Mouse (Mus musculus) megakaryocyte, embryonic 14.5 days (primary cell): Measurements from ENCODE around the gene Bglap3.

ENCODE experiments used
- FLI1 ChIP-seq: IDR thresholded peaks from 2 replicates; pipeline ENCODE4 v1.6.1; 2012; ENCODE audit warnings: low read length, inconsistent platforms, mixed read lengths
- GATA1 ChIP-seq: IDR thresholded peaks from 3 replicates; pipeline ENCODE4 v1.6.1; 2012; ENCODE audit warnings: mixed read lengths, low read length, inconsistent platforms, borderline replicate concordance

DNA sequence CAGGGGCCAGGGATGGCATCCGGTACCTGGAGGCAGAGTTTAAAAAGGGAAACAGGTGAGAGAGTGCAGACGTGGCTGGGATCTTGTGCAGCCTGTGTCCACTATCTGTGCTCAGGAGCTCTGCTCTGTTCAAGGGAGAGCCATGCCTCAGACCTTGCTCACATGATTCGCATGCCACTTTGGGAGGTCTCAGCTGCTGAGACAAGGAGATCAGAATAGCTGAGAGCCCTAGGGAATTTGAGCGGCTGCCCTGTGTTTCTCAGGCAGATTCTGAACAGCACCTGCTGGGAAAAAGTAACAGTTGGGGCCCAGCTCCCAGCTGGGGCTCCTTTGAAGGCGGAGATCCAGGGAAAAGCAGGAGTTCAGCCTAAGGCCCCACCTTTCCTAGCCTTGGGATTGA, 13.0 kb downstream of the Bglap3 start:
- TF ChIP-seq GATA1 (no peak), FLI1 (no peak)
